Mouse (Mus musculus) heart, postnatal 25 days (tissue): Measurements from ENCODE around the gene Fbxo39. TPM values are rescaled to one million over a fixed set of nuclear protein-coding genes. Genes with fewer than 3 reads are reported as not detected.

Experiments
- DNase-seq: peaks from one replicate; pipeline ENCODE4 v3.0.0; 2022; ENCODE audit warnings: low spot score
- intact Hi-C: fragments of 180-260 bp; cut with DNase I; formaldehyde crosslinking; loops from one replicate; pipeline ENCODE4 v1.15.1; 2025
- total RNA-seq, 2 experiments: library from RNA; stranded (reverse); gene quantifications; 2 replicates each; pipeline ENCODE4 v1.2.3; 2021

The Fbxo39 gene
- total RNA-seq = not detected

- intact Hi-C loops = no loop called here
- DNase-seq = no peak
These were observed at the start of gene Fbxo39 for GRCm38 (mm10) chr11:72314151-72314895. Fbxo39 (plus strand) TSS chr11:72314444.

GRCm38 (mm10) chr11:72265483-72265882 lies 48.8 kb upstream of the Fbxo39 start:
- no peak for DNase-seq
- intact Hi-C loops = no loop called here

GRCm38 (mm10) chr11:72266207-72266959 lies 47.9 kb upstream of the Fbxo39 start:
- no peak for DNase-seq
- intact Hi-C loops = no loop called here

GRCm38 (mm10) chr11:72266960-72267560 lies 47.2 kb upstream of the Fbxo39 start, which contains the start of gene Slc13a5:
Slc13a5 (minus strand) TSS chr11:72267222.
- intact Hi-C loops = no loop called here
- no peak for DNase-seq

- intact Hi-C loops = no loop called here
- no peak for DNase-seq
These were observed 42.5 kb upstream of the Fbxo39 start for GRCm38 (mm10) chr11:72271761-72272160.

GRCm38 (mm10) chr11:72273341-72273740 lies 40.9 kb upstream of the Fbxo39 start:
- intact Hi-C loops = no loop called here
- DNase-seq = no peak

- no peak for DNase-seq
- intact Hi-C loops = no loop called here
These were observed 32.9 kb upstream of the Fbxo39 start for GRCm38 (mm10) chr11:72281143-72281851.

- intact Hi-C loops = no loop called here
- no peak for DNase-seq
These were observed 32.3 kb upstream of the Fbxo39 start for GRCm38 (mm10) chr11:72281852-72282400.

GRCm38 (mm10) chr11:72283486-72284224 lies 30.6 kb upstream of the Fbxo39 start:
- no peak for DNase-seq
- intact Hi-C loops = no loop called here

GRCm38 (mm10) chr11:72284532-72285182 lies 29.6 kb upstream of the Fbxo39 start:
- no peak for DNase-seq
- intact Hi-C loops = no loop called here

GRCm38 (mm10) chr11:72285971-72286480 lies 28.2 kb upstream of the Fbxo39 start:
- DNase-seq = no peak
- intact Hi-C loops = no loop called here

- DNase-seq = no peak
- intact Hi-C loops = no loop called here
These were observed 27.6 kb upstream of the Fbxo39 start for GRCm38 (mm10) chr11:72286651-72287050.

GRCm38 (mm10) chr11:72287126-72287525 lies 27.1 kb upstream of the Fbxo39 start:
- intact Hi-C loops = no loop called here

GRCm38 (mm10) chr11:72287543-72287942 lies 26.7 kb upstream of the Fbxo39 start:
- intact Hi-C loops = no loop called here
- no peak for DNase-seq

More at GRCm38 (mm10) chr11:72287126-72287525, 27.1 kb upstream of the Fbxo39 start:
- no peak for DNase-seq

GRCm38 (mm10) chr11:72293116-72293515 lies 21.1 kb upstream of the Fbxo39 start:
- intact Hi-C loops = no loop called here
- no peak for DNase-seq

GRCm38 (mm10) chr11:72301334-72301733 lies 12.9 kb upstream of the Fbxo39 start, which contains the start of gene Xaf1:
Xaf1 (plus strand) TSS chr11:72301629.
- DNase-seq = peak; percentile 72
- intact Hi-C loops = no loop called here

GRCm38 (mm10) chr11:72302230-72302629 lies 12.0 kb upstream of the Fbxo39 start:
- intact Hi-C loops = no loop called here
- peak; percentile 42 for DNase-seq

GRCm38 (mm10) chr11:72307461-72307860 lies 6.8 kb upstream of the Fbxo39 start:
- intact Hi-C loops = no loop called here
- no peak for DNase-seq
